Mouse (Mus musculus) neural tube, embryonic 14.5 days (tissue): ENCODE results near the gene Pten. TPM values are rescaled to one million over a fixed set of nuclear protein-coding genes. Genes with fewer than 3 reads are reported as not detected.
A peak's percentile ranks its signal among the peaks of the same experiment; 100 is the strongest.

ENCODE experiments used
- ATAC-seq: fragments of 200-750 bp; cut with Nextera tagmentation; 2 replicates; pipeline ENCODE4 v1.8.0; 2017; ENCODE audit warnings: low read depth, mild to moderate bottlenecking, moderate TSS enrichment, moderate library complexity
- H3K27ac ChIP-seq: fragments of 300-500 bp; sonication (generic); 2 replicates; pipeline ENCODE4 v1.5.1; 2014; ENCODE audit warnings: low read depth, mild to moderate bottlenecking, control low read depth, low read length, moderate library complexity, mixed read lengths
- H3K27me3 ChIP-seq: fragments of 300-500 bp; sonication (generic); 2 replicates; pipeline ENCODE4 v1.6.1; 2014; ENCODE audit warnings: low read length; ENCODE audit not compliant: control insufficient read depth, insufficient read depth
- H3K36me3 ChIP-seq: fragments of 300-500 bp; sonication (generic); 2 replicates; pipeline ENCODE4 v1.6.1; 2014; ENCODE audit warnings: low read length, mixed read lengths; ENCODE audit not compliant: control insufficient read depth, insufficient read depth
- H3K4me1 ChIP-seq: fragments of 300-500 bp; sonication (generic); 2 replicates; pipeline ENCODE4 v1.6.1; 2014; ENCODE audit warnings: low read length; ENCODE audit not compliant: control insufficient read depth, insufficient read depth
- H3K4me2 ChIP-seq: fragments of 300-500 bp; sonication (generic); 2 replicates; pipeline ENCODE4 v1.6.1; 2014; ENCODE audit warnings: mild to moderate bottlenecking, low read depth, low read length, control low read depth
- H3K4me3 ChIP-seq: fragments of 300-500 bp; sonication (generic); 2 replicates; pipeline ENCODE4 v1.5.1; 2014; ENCODE audit warnings: low read depth, low read length, control low read depth, mixed read lengths
- H3K9ac ChIP-seq: fragments of 300-500 bp; sonication (generic); replicated peaks from 2 replicates; pipeline ENCODE4 v1.6.1; 2014; ENCODE audit warnings: low read depth, mild to moderate bottlenecking, control low read depth, low read length, mixed read lengths
- H3K9me3 ChIP-seq: fragments of 300-500 bp; sonication (generic); 2 replicates; pipeline ENCODE4 v1.6.1; 2016; ENCODE audit warnings: low read length; ENCODE audit not compliant: control insufficient read depth
- WGBS: fragments of 180-500 bp; shearing (Covaris S2); extraction: QIAGEN DNeasy Blood & Tissue Kit; methylation state at CpG from one replicate; pipeline ENCODE4 v1.1.7; 2014; 5-methylcytosine and 5-hydroxymethylcytosine counted together
- polyA plus RNA-seq: library from polyadenylated mRNA; unstranded; fragments of >200 nt; fragmentation: Nextera tagmentation; extraction: Ambion mirVana; gene quantifications from 2 replicates; pipeline ENCODE4 v1.2.1, GENCODE M21; 2014

The Pten gene
- polyA plus RNA-seq, 1 experiment from 2014 or later, result 28.3 TPM

- H3K4me3 ChIP-seq, result no peak overlapping the region
- no peak for ATAC-seq
- no peak overlapping the region for H3K4me2 ChIP-seq
- no peak overlapping the region for H3K9ac ChIP-seq
- no peak overlapping the region for H3K27ac ChIP-seq
- H3K4me1 ChIP-seq, result no peaks in the 10 kb centered on the region
- H3K27me3 ChIP-seq, result no peaks in the 10 kb centered on the region
- H3K36me3 ChIP-seq, result no peaks in the 10 kb centered on the region
- no peaks in the 10 kb centered on the region for H3K9me3 ChIP-seq
- 97% methylated on average over 1 of the region's 1 CpGs for WGBS
Observed at GRCm38 (mm10) chr19:32720319-32720718, 37.0 kb upstream of the Pten start.

DNA sequence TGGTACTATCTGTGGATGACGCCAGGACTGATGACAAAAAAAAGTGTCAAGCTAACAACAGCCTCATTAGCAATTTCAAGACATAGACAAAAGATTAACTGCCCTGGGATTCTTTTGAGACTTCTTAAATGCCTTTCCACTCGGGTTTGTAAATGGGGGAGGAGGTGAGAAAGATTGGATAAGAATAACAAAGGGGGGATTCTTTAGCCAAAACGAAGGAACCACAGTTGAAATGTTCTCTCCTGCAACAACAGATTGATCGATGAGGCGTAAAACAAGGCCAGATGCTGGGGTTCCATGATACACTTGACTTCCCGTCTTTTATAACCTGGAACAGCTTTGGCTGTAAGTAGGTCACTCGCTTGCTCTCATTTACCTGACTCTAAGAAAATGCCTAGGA, 33.5 kb upstream of the Pten start:
- 0 out of 2 replicates have a peak, but pooled peaks cover 3% of the 10 kb centered on the region for H3K4me1 ChIP-seq
- no peak overlapping the region for H3K27ac ChIP-seq
- no peaks in the 10 kb centered on the region for H3K36me3 ChIP-seq
- no peak for ATAC-seq
- 7% methylated on average over 7 of the region's 7 CpGs for WGBS
- H3K27me3 ChIP-seq, result no peaks in the 10 kb centered on the region
- H3K4me2 ChIP-seq, result no peak overlapping the region
- H3K4me3 ChIP-seq, result no peak overlapping the region
- H3K9me3 ChIP-seq, result no peaks in the 10 kb centered on the region
- no peak overlapping the region for H3K9ac ChIP-seq

DNA sequence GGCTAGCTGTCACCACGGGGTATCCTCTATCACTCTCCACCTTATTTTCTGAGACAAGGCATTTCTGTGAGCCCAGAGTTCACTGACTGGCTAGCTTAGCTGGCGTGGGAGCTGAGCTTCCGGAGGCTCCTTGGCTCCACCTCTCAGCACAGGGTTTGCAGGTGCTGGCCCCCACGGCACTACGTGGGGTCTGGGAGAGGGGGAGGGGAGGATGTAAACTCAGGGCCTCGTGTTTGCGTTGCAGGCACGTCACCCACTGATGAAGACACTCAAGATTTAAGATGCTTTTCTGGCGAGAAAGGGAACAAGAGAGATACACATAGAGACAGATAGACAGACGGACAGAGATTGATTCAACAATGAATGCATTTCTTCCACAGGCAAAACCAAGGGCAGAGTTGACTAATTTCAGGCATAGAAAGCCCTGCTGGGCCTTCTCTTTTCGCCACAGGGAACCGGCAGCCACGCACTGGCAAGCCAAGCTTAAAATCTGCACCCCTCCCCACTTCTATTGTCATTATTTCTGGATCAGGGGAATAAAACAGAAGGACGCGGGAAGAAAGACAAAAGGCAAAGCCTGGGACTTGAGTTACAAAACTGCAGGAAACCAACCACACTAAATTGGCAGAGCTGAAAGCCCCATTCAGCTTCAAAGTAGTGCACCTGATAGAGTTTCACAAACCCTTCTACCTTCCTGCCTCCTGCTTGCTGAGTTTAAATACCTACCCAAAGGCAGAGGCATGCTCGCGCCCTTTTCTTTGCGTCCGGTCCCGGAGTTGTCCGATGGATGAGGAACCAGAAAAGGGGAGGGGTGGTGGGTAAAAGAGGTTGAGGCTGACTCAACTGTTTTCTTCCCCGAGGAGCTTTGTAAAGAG, 30.6 kb upstream of the Pten start:
- WGBS, result 1% methylated on average over 22 of the region's 22 CpGs
- Histone ChIP-seq H3K27me3 (no peaks in the 10 kb centered on the region), H3K9ac (no peak overlapping the region), H3K36me3 (no peaks in the 10 kb centered on the region), H3K27ac (no peak overlapping the region), H3K9me3 (no peaks in the 10 kb centered on the region), H3K4me2 (peak overlapping the region; percentile 41), H3K4me1 (0 out of 2 replicates have a peak, but pooled peaks cover 3% of the 10 kb centered on the region), H3K4me3 (no peak overlapping the region)
- ATAC-seq, result peak; percentile 58; the same call in 1 of the 2 replicates

- 95% methylated on average over 4 of the region's 4 CpGs for WGBS
Observed at GRCm38 (mm10) chr19:32729785-32730184, 27.5 kb upstream of the Pten start.

DNA sequence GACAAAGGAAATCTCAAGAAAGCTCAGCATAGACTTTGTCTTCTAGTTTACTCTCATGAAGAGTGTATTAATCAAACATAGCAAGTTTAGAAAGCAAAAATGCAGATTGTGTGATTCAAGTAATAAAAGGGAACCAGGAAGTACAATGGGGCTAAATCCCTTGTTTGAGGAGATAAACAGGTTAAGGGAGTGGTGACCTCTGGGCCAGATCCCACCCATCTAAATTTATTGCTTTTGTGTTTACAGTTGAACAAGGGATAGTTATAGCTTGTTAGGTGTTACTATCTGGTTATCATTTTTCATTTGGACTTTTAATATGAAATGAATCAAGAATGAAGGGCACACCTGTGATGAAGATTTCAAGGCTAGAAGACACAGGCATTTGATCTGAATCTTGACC, 24.4 kb upstream of the Pten start:
- no peak overlapping the region for H3K27ac ChIP-seq
- H3K9ac ChIP-seq, result no peak overlapping the region
- ATAC-seq, result no peak
- H3K4me3 ChIP-seq, result no peak overlapping the region
- no peak overlapping the region for H3K4me2 ChIP-seq
- no peaks in the 10 kb centered on the region for H3K27me3 ChIP-seq
- H3K4me1 ChIP-seq, result no peaks in the 10 kb centered on the region
- no peaks in the 10 kb centered on the region for H3K36me3 ChIP-seq
- H3K9me3 ChIP-seq, result no peaks in the 10 kb centered on the region

More at GRCm38 (mm10) chr19:32729785-32730184, 27.5 kb upstream of the Pten start:
- Histone ChIP-seq H3K27ac (no peak overlapping the region), H3K9me3 (no peaks in the 10 kb centered on the region), H3K4me3 (no peak overlapping the region), H3K4me2 (no peak overlapping the region), H3K27me3 (no peaks in the 10 kb centered on the region), H3K4me1 (0 out of 2 replicates have a peak, but pooled peaks cover 3% of the 10 kb centered on the region), H3K36me3 (no peaks in the 10 kb centered on the region), H3K9ac (no peak overlapping the region)
- ATAC-seq, result no peak

GRCm38 (mm10) chr19:32737844-32738243, 19.5 kb upstream of the Pten start:
- 92% methylated on average over 7 of the region's 7 CpGs for WGBS
- H3K36me3 ChIP-seq, result no peaks in the 10 kb centered on the region

DNA sequence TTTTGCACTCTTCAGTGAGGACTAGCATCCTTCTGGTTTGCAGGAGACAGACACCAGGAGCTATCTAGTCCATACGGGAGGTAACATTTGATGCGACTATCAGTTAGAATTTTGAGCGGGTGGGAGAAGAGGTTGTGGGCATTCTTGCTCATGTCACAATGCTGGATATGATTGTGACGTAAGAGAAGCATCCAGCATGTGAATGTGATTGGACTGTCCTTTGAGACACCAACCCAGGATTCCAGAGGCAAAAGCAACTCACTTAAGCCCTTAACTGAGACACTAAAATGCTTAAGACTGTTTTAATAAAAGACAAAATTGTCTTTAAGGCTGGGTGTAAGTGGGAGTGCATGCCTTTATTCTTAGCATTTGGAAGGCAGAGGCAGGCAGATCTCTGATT, 17.6 kb upstream of the Pten start, which contains the start of gene Atad1:
Gene Atad1, minus strand, starts transcription at position 101 of the 400 bp plus-strand sequence.
- 92% methylated on average over 4 of the region's 4 CpGs for WGBS
- no peaks in the 10 kb centered on the region for H3K9me3 ChIP-seq

More at GRCm38 (mm10) chr19:32737844-32738243, 19.5 kb upstream of the Pten start:
- Histone ChIP-seq H3K4me1 (no peaks in the 10 kb centered on the region), H3K27ac (no peak overlapping the region), H3K27me3 (no peaks in the 10 kb centered on the region), H3K4me3 (no peak overlapping the region), H3K9me3 (no peaks in the 10 kb centered on the region), H3K9ac (no peak overlapping the region), H3K4me2 (no peak overlapping the region)
- no peak for ATAC-seq

GRCm38 (mm10) chr19:32740641-32741345, 16.5 kb upstream of the Pten start:
- ATAC-seq, result no peak
- H3K9me3 ChIP-seq, result no peaks in the 10 kb centered on the region

More for the DNA sequence above, 17.6 kb upstream of the Pten start, which contains the start of gene Atad1:
- no peak for ATAC-seq
- H3K27ac ChIP-seq, result no peak within 1 kb of the TSS
- no peak within 1 kb of the TSS for H3K9ac ChIP-seq
- H3K4me2 ChIP-seq, result no peak within 1 kb of the TSS
- no peaks in the 10 kb centered on the region for H3K36me3 ChIP-seq
- H3K4me1 ChIP-seq, result no peaks in the 10 kb centered on the region
- no peaks in the 10 kb centered on the region for H3K27me3 ChIP-seq
- H3K4me3 ChIP-seq, result no peak within 1 kb of the TSS

GRCm38 (mm10) chr19:32749425-32749824, 7.9 kb upstream of the Pten start:
- Histone ChIP-seq H3K9ac (no peak overlapping the region), H3K36me3 (no peaks in the 10 kb centered on the region), H3K27ac (no peak overlapping the region), H3K4me2 (no peak overlapping the region), H3K27me3 (no peaks in the 10 kb centered on the region), H3K4me1 (peaks cover 1% of the 10 kb centered on the region), H3K4me3 (no peak overlapping the region), H3K9me3 (no peaks in the 10 kb centered on the region)
- 8% methylated on average over 6 of the region's 6 CpGs for WGBS
- ATAC-seq, result no peak

More at GRCm38 (mm10) chr19:32740641-32741345, 16.5 kb upstream of the Pten start:
- 92% methylated on average over 4 of the region's 4 CpGs for WGBS
- H3K27ac ChIP-seq, result no peak overlapping the region
- no peaks in the 10 kb centered on the region for H3K36me3 ChIP-seq
- H3K4me1 ChIP-seq, result no peaks in the 10 kb centered on the region
- H3K4me2 ChIP-seq, result no peak overlapping the region
- H3K9ac ChIP-seq, result no peak overlapping the region
- no peaks in the 10 kb centered on the region for H3K27me3 ChIP-seq
- no peak overlapping the region for H3K4me3 ChIP-seq
